Mouse (Mus musculus) cortical plate, adult 2 months (tissue): ENCODE measurements around the gene Pdpn. TPM values are rescaled to one million over a fixed set of nuclear protein-coding genes. Genes with fewer than 3 reads are reported as not detected.
"Not testable (repeated sequence)": the region's sequence is repeated elsewhere in the genome, so short reads cannot be mapped to it uniquely, and the experiment has no call there.

Experiments
- H3K27ac ChIP-seq: fragments of 200-500 bp; 2 replicates; pipeline ENCODE4 v1.5.1; 2012; ENCODE audit warnings: low read length, control low read depth, inconsistent platforms; ENCODE audit not compliant: insufficient read depth
- H3K4me1 ChIP-seq: fragments of 200-500 bp; 2 replicates; pipeline ENCODE4 v1.6.1; 2011; ENCODE audit warnings: low read length; ENCODE audit not compliant: control insufficient read depth, insufficient read depth
- H3K4me3 ChIP-seq: fragments of 200-500 bp; 2 replicates; pipeline ENCODE4 v1.5.1; 2011; ENCODE audit warnings: mild to moderate bottlenecking, low read length, control low read depth; ENCODE audit not compliant: insufficient read depth
- CTCF ChIP-seq: fragments of 200-500 bp; IDR thresholded peaks from 2 replicates; pipeline ENCODE4 v1.5.1; 2011; ENCODE audit warnings: mild to moderate bottlenecking, control low read depth, low read length; ENCODE audit not compliant: insufficient read depth; ENCODE audit errors: extremely low read depth
- POLR2A ChIP-seq: fragments of 200-500 bp; IDR thresholded peaks from 2 replicates; pipeline ENCODE4 v1.6.1; 2011; ENCODE audit warnings: mild to moderate bottlenecking, low read length, control low read depth; ENCODE audit not compliant: insufficient read depth; ENCODE audit errors: extremely low read depth
- polyA plus RNA-seq: library from polyadenylated mRNA; depleted of rRNA; stranded (reverse); fragments of >200 nt; gene quantifications from 2 replicates; pipeline ENCODE4 v1.2.3, GENCODE M21; 2012; rRNA removed

Pdpn gene
- 11.8 and 11.9 TPM in 2 replicates for polyA plus RNA-seq

- Histone ChIP-seq H3K27ac (no peak within 1 kb of the TSS), H3K4me1 (no peaks in the 10 kb centered on the region), H3K4me3 (peak within 1 kb of the TSS; percentile 14)
- TF ChIP-seq POLR2A (no peak), CTCF (no peak)
Observed at GRCm38 (mm10) chr4:143299325-143300070, at the start of gene Pdpn. Gene Pdpn (minus strand): TSS chr4:143299564.

GRCm38 (mm10) chr4:143348678-143349077 lies 49.3 kb upstream of the Pdpn start:
- no peak overlapping the region for H3K27ac ChIP-seq
- no peaks in the 10 kb centered on the region for H3K4me1 ChIP-seq
- H3K4me3 ChIP-seq: no peak overlapping the region
- TF ChIP-seq POLR2A (no peak), CTCF (no peak)

- H3K27ac ChIP-seq, H3K4me3 ChIP-seq, H3K4me1 ChIP-seq: not testable (repeated sequence)
Observed at GRCm38 (mm10) chr4:143345491-143345890, 46.1 kb upstream of the Pdpn start.

- no peaks in the 10 kb centered on the region; the same call in none of the 2 replicates for H3K4me1 ChIP-seq
- H3K27ac ChIP-seq: no peak overlapping the region
- H3K4me3 ChIP-seq: no peak overlapping the region
- TF ChIP-seq POLR2A (no peak), CTCF (no peak)
Observed at GRCm38 (mm10) chr4:143341470-143341869, 42.1 kb upstream of the Pdpn start.

- Histone ChIP-seq H3K4me3 (no peak overlapping the region), H3K4me1 (no peaks in the 10 kb centered on the region; the same call in none of the 2 replicates), H3K27ac (no peak overlapping the region)
- TF ChIP-seq CTCF: no peak
- TF ChIP-seq POLR2A: no peak
Observed at GRCm38 (mm10) chr4:143339808-143340207, 40.4 kb upstream of the Pdpn start.

- no peak for TF ChIP-seq POLR2A
Observed at GRCm38 (mm10) chr4:143336096-143336495, 36.7 kb upstream of the Pdpn start.

GRCm38 (mm10) chr4:143334995-143335394 lies 35.6 kb upstream of the Pdpn start:
- no peak overlapping the region for H3K4me3 ChIP-seq
- TF ChIP-seq POLR2A: no peak
- no peak for TF ChIP-seq CTCF
- no peaks in the 10 kb centered on the region; the same call in 1 of the 2 replicates for H3K4me1 ChIP-seq
- no peak overlapping the region for H3K27ac ChIP-seq

More at GRCm38 (mm10) chr4:143336096-143336495, 36.7 kb upstream of the Pdpn start:
- Histone ChIP-seq H3K4me1 (no peaks in the 10 kb centered on the region; the same call in 1 of the 2 replicates), H3K27ac (no peak overlapping the region), H3K4me3 (no peak overlapping the region)

GRCm38 (mm10) chr4:143334145-143334544 lies 34.8 kb upstream of the Pdpn start:
- H3K27ac ChIP-seq: no peak overlapping the region
- TF ChIP-seq POLR2A (no peak), CTCF (no peak)

GRCm38 (mm10) chr4:143331787-143332186 lies 32.4 kb upstream of the Pdpn start:
- Histone ChIP-seq H3K27ac (no peak overlapping the region), H3K4me3 (no peak overlapping the region), H3K4me1 (no peaks in the 10 kb centered on the region; the same call in 1 of the 2 replicates)
- TF ChIP-seq POLR2A: no peak
- TF ChIP-seq CTCF: no peak

More at GRCm38 (mm10) chr4:143334145-143334544, 34.8 kb upstream of the Pdpn start:
- no peak overlapping the region for H3K4me3 ChIP-seq
- no peaks in the 10 kb centered on the region; the same call in 1 of the 2 replicates for H3K4me1 ChIP-seq

- Histone ChIP-seq H3K4me1 (no peaks in the 10 kb centered on the region), H3K27ac (no peak overlapping the region), H3K4me3 (no peak overlapping the region)
- no peak for TF ChIP-seq POLR2A
- TF ChIP-seq CTCF: no peak
Observed at GRCm38 (mm10) chr4:143330566-143330965, 31.2 kb upstream of the Pdpn start.

- TF ChIP-seq POLR2A (no peak), CTCF (peak; percentile 74)
- H3K4me1 ChIP-seq: no peaks in the 10 kb centered on the region
Observed at GRCm38 (mm10) chr4:143325625-143325941, 26.2 kb upstream of the Pdpn start.

More at GRCm38 (mm10) chr4:143325625-143325941, 26.2 kb upstream of the Pdpn start:
- Histone ChIP-seq H3K4me3 (no peak overlapping the region; the same call in 1 of the 2 replicates), H3K27ac (no peak overlapping the region)
